Mouse (Mus musculus) megakaryocyte-erythroid progenitor cell, adult 5 weeks (primary cell): ENCODE results near the gene Sfr1. TPM values are rescaled to one million over a fixed set of nuclear protein-coding genes. Genes with fewer than 3 reads are reported as not detected.

ENCODE experiments used
- polyA plus RNA-seq: library from polyadenylated mRNA; stranded (reverse); fragments of >175 nt; gene quantifications from 2 replicates; pipeline ENCODE4 v1.2.3, GENCODE M21; 2012

The Sfr1 gene
- 29.4 and 40.5 TPM in 2 replicates for polyA plus RNA-seq

DNA sequence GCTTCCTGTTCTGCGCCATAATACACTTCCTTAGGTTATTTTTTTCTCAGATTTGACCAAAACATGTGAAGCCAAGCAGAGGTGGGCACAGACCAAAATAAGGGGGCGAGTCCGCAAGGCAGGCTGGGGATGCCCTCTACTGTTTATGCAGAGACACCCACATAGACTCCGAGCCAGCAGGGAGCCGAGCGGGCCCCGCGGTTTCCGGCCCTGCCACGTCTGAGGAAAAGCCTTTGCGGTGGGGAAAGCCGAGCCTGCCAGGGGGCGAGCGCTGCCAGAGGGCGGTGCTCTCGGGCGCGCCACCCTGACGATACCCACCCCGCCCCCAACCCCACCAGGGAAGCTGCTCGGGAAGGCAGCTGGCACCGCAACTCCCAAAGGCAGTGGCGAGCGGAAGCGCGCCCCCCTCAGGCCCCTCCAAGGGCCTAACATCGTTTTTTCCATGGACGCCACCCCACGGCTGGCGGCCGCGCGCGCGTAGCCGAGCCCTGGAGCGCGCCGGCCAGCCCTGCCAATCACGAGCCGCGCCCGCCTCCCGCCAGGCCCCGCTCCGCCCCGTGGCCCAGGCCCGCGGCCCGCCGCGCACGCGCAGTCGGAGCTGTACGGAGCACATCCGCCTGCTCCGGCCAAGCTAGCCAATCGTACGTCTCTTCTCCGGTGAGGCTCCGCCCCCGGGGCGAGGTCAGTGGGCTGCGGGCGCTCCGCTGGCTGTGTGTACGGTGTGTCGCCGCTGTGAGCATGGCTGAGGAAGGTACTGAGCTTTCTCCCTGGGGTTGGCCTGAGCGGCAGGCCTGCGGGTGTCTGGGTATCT lies at the start of gene Sfr1:
TSS of gene Sfr1 (plus strand) at position 612 of the 811 bp plus-strand sequence.

GRCm38 (mm10) chr19:47691994-47692393 lies 39.5 kb upstream of the Sfr1 start, which contains the start of gene Col17a1:
TSS of gene Col17a1 (minus strand) at chr19:47692094.

Other genes starting within 250 kb of the Sfr1 start
- 2.1 and 4.1 TPM in 2 replicates for gene Stn1, start 194.2 kb upstream of the Sfr1 start, polyA plus RNA-seq
- 21.2 and 30.1 TPM in 2 replicates for gene Slk, start 152.0 kb upstream of the Sfr1 start, polyA plus RNA-seq
- 0.59 and 1.1 TPM in 2 replicates for gene Col17a1, start 39.6 kb upstream of the Sfr1 start, polyA plus RNA-seq
- 511 and 544 TPM in 2 replicates for gene Gsto1, start 123.3 kb downstream of the Sfr1 start, polyA plus RNA-seq
- not detected in 2 replicates for gene Gsto2, start 133.9 kb downstream of the Sfr1 start, polyA plus RNA-seq
- not detected in 2 replicates for gene Cfap43, start 187.6 kb downstream of the Sfr1 start, polyA plus RNA-seq
- 21.2 and 24.8 TPM in 2 replicates for gene Itprip, start 187.6 kb downstream of the Sfr1 start, polyA plus RNA-seq
- gene Cfap58, start 206.0 kb downstream of the Sfr1 start, polyA plus RNA-seq = not detected in 2 replicates